Mouse (Mus musculus) embryonic fibroblast, embryonic 13.5 days (primary cell): ENCODE measurements around the gene Ccdc60.

ENCODE experiments used
- CTCF ChIP-seq: IDR thresholded peaks from 2 replicates; pipeline ENCODE4 v1.5.1; 2011; ENCODE audit warnings: mild to moderate bottlenecking, control low read depth, low read length, moderate library complexity, borderline replicate concordance; ENCODE audit not compliant: insufficient read depth
- POLR2A ChIP-seq: IDR thresholded peaks from 2 replicates; pipeline ENCODE4 v1.6.1; 2011; ENCODE audit warnings: low read depth, mild to moderate bottlenecking, control low read depth, low read length, moderate library complexity

GRCm38 (mm10) chr5:116274818-116275217 lies 14.0 kb downstream of the Ccdc60 start:
- no peak for TF ChIP-seq CTCF
- TF ChIP-seq POLR2A = no peak
